Comparison of ENCODE assay signal across 10 mouse cellular contexts in the genomic region with DNA sequence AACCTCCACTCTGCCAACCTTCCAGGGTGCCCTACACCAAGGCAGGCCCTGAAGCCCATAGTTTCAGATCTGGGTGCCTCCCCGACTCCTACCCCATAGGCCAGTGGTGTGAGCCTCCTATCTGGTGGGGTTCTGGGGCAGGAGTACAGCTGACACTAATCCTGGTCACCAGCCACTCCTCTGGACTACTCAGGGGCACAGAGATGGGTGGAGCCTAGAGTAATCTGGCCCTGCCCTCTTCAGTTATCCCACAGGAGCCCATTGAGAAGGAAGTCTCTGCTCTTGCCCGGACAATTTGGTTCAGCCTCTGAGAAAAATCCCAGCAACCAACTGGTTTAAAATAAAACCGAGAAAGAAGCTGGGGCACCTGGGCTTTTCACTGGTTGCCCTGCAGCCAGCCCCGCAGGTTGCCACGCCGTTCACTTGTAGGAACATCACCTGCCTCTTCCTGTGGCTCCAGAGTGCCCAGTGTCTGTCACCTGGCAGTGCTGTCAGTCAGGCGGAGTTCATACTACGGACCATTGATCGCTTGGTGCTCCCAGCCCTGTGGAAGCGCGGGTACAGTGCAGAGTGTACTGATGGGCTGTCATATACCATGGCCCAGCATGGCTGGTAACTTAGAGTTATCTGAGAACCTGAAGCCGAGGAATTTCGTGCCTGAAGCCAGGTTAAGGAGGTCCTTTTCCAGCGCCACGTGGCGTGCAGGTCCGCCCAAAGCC.
DNase-seq lines count a peak whose midpoint lies in the region; ATAC-seq and TF ChIP-seq lines count a peak whose summit lies in the region.
"Had no signal": no experiment of that assay in that cellular context is flagged by ENCODE, and none has a peak within 500 bp of the region (broad histone marks: within the 10 kb centered on the region; RNA-seq: fewer than 3 reads in every experiment).

No protein-coding gene starts in this region.

- no peak overlapping the region for H3K27ac ChIP-seq in heart, embryonic 10.5 days
- peak overlapping the region; percentile 83 for H3K27ac ChIP-seq in forebrain, embryonic 14.5 days (ENCODE audit: low read depth, low read length)
- peak overlapping the region; percentile 76; the same call in 1 of the 2 replicates for H3K27ac ChIP-seq in midbrain, embryonic 11.5 days (ENCODE audit: low read depth, low read length)
- H3K27ac ChIP-seq: gastrocnemius, adult 2 months had no signal

- no peak for DNase-seq in heart, embryonic 10.5 days (ENCODE audit: low spot score)
- no peak for DNase-seq in heart, postnatal 14 days
- no peak for DNase-seq in forebrain, embryonic 14.5 days (ENCODE audit: low spot score)
- peak; percentile 93 for DNase-seq in midbrain, embryonic 11.5 days (ENCODE audit: low spot score, missing footprints)
- no peak for DNase-seq in left cerebral cortex, postnatal 36 days (ENCODE audit: low spot score in 2 of 2)
- no peak for DNase-seq in frontal cortex, postnatal 10 days (ENCODE audit: low spot score in 2 of 2)
- DNase-seq in left cerebral cortex, postnatal 4 days, result no peak
- DNase-seq: gastrocnemius, adult 2 months; right cerebral cortex, postnatal 25 days had no signal

- H3K9ac ChIP-seq in forebrain, embryonic 14.5 days (ENCODE audit: low read length), result peak overlapping the region; percentile 54
- peak overlapping the region; percentile 62 for H3K9ac ChIP-seq in midbrain, embryonic 11.5 days (ENCODE audit: low read length)

- peaks cover 26% of the 10 kb centered on the region for H3K4me1 ChIP-seq in heart, embryonic 10.5 days
- H3K4me1 ChIP-seq in E14TG2a.4 (replicated peaks; ENCODE audit: low read depth, low read length), result peaks cover 52% of the 10 kb centered on the region
- peaks cover 47% of the 10 kb centered on the region for H3K4me1 ChIP-seq in forebrain, embryonic 14.5 days (ENCODE audit: control insufficient read depth, insufficient read depth, low read length)
- peaks cover 60% of the 10 kb centered on the region for H3K4me1 ChIP-seq in midbrain, embryonic 11.5 days (ENCODE audit: control insufficient read depth, insufficient read depth, low read length)

- peak overlapping the region; percentile 48 for H3K4me3 ChIP-seq in heart, embryonic 10.5 days
- H3K4me3 ChIP-seq in E14TG2a.4 (replicated peaks; ENCODE audit: low read length), result peak overlapping the region; percentile 61
- H3K4me3 ChIP-seq in forebrain, embryonic 14.5 days (ENCODE audit: low read depth, low read length), result peak overlapping the region; percentile 58
- peak overlapping the region; percentile 27 for H3K4me3 ChIP-seq in midbrain, embryonic 11.5 days (ENCODE audit: low read depth, low read length)

- no peaks in the 10 kb centered on the region for H3K36me3 ChIP-seq in heart, embryonic 10.5 days
- no peaks in the 10 kb centered on the region for H3K36me3 ChIP-seq in E14TG2a.4 (ENCODE audit: insufficient read depth, low read length)
- H3K36me3 ChIP-seq in forebrain, embryonic 14.5 days (ENCODE audit: control insufficient read depth, insufficient read depth, low read length), result 0 out of 2 replicates have a peak, but pooled peaks cover 13% of the 10 kb centered on the region
- peaks cover 12% of the 10 kb centered on the region for H3K36me3 ChIP-seq in midbrain, embryonic 11.5 days (ENCODE audit: control insufficient read depth, insufficient read depth, low read length)

- no peak for ATAC-seq in forebrain, embryonic 14.5 days
- peak; percentile 52 for ATAC-seq in midbrain, embryonic 11.5 days (ENCODE audit: low FRiP score)

- intact Hi-C loops in heart, postnatal 14 days (cut with DNase I), result no loop called here
- intact Hi-C loops in left cerebral cortex, postnatal 36 days (cut with DNase I), result loop anchor here (10.0 kb wide), 1 partner anchor 186 kb away; no protein-coding TSS in a partner anchor
- intact Hi-C loops in left cerebral cortex, postnatal 4 days (cut with DNase I), result loop anchor here (10.0 kb wide), 1 partner anchor 166 kb away; no protein-coding TSS in a partner anchor

- peaks cover 91% of the 10 kb centered on the region for H3K27me3 ChIP-seq in heart, embryonic 10.5 days (ENCODE audit: insufficient read depth, poor library complexity, severe bottlenecking)
- H3K27me3 ChIP-seq in E14TG2a.4 (ENCODE audit: insufficient read depth, low read length), result peaks cover 89% of the 10 kb centered on the region
- H3K27me3 ChIP-seq in forebrain, embryonic 14.5 days (replicated peaks; ENCODE audit: control insufficient read depth, insufficient read depth, low read length), result peaks cover 42% of the 10 kb centered on the region
- no peaks in the 10 kb centered on the region for H3K27me3 ChIP-seq in midbrain, embryonic 11.5 days (ENCODE audit: control insufficient read depth, insufficient read depth, low read length)

- TF ChIP-seq CTCF in E14TG2a.4 (conservative IDR thresholded peaks at IDR 0.05; ENCODE audit: low read length), result no peak

- WGBS in heart, embryonic 10.5 days, result 7% methylated on average over 17 of the region's 17 CpGs
- WGBS in forebrain, embryonic 14.5 days, result 14% methylated on average over 17 of the region's 17 CpGs
- WGBS in midbrain, embryonic 11.5 days, result 11% methylated on average over 17 of the region's 17 CpGs

- H3K4me2 ChIP-seq in forebrain, embryonic 14.5 days (ENCODE audit: low read length), result peak overlapping the region; percentile 59
- H3K4me2 ChIP-seq in midbrain, embryonic 11.5 days, result peak overlapping the region; percentile 63

- H3K9me3 ChIP-seq in heart, embryonic 10.5 days, result no peaks in the 10 kb centered on the region
- H3K9me3 ChIP-seq in E14TG2a.4 (ENCODE audit: low read length), result no peaks in the 10 kb centered on the region
- no peaks in the 10 kb centered on the region for H3K9me3 ChIP-seq in forebrain, embryonic 14.5 days (replicated peaks; ENCODE audit: control insufficient read depth, low read length)
- no peaks in the 10 kb centered on the region for H3K9me3 ChIP-seq in midbrain, embryonic 11.5 days (ENCODE audit: control insufficient read depth, low read length)
